Mouse (Mus musculus): Measurements from ENCODE around the gene Tmem131l.
"Not testable (repeated sequence)": the region's sequence is repeated elsewhere in the genome, so short reads cannot be mapped to it uniquely, and the experiment has no call there.

Tmem131l gene

GRCm38 (mm10) chr3:83915768-83916496 lies 124.0 kb downstream of the Tmem131l start:
- DNase-seq (ENCODE audit: low spot score in 2 of 2) = peak in 1 of 2 experiments; percentile 49

GRCm38 (mm10) chr3:83915102-83915501 lies 124.9 kb downstream of the Tmem131l start:
- no peak for DNase-seq (ENCODE audit: low spot score in 2 of 2)

- DNase-seq (ENCODE audit: low spot score in 2 of 2) = no peak
Measured at GRCm38 (mm10) chr3:83910707-83911106, 129.3 kb downstream of the Tmem131l start.

- DNase-seq (ENCODE audit: low spot score in 2 of 2) = no peak
Measured at GRCm38 (mm10) chr3:83906185-83906584, 133.8 kb downstream of the Tmem131l start.

DNA sequence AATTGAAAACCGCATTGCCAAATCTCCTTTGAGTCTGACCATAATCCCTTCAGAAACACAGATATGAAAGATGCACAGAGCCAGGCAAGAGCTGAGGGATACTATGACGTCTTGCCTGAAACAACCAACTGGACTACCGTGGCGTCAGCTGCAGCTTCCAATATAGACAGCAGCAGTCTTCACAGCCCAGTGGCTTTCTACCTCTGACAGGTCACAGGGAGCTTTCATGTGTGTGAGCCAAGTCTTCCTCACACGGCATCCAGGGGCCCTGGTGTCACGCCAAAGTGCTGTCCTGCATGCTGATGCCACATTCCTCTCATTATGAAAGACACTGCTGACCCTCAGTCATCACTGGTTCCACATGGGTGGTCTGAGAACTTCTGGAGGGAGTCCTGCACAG lies 134.8 kb downstream of the Tmem131l start:
- DNase-seq (ENCODE audit: low spot score in 2 of 2) = peak in 1 of 2 experiments; percentile 67

- DNase-seq (ENCODE audit: low spot score in 2 of 2) = peak in 1 of 2 experiments; percentile 31
Measured at GRCm38 (mm10) chr3:83904176-83904958, 135.6 kb downstream of the Tmem131l start.

DNA sequence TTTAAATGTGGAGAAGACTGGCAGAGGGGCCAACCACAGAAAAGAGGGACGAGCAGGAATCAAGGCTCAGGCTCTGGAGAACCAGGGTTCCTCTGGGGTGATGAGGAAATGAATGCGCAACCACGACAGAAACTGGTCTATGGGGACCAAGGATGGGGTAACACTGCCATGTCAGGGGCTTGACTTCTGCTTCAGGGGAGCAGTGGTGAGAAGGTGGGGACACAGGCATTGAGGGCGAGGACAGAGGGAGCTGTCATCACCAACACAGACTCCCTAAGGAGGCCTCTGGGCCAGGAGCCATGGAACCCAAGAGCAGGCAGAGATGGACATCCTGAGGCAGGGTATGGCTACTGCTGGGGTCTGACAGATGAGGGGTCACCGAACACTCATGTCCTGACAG lies 137.0 kb downstream of the Tmem131l start:
- DNase-seq (ENCODE audit: low spot score in 2 of 2) = no peak

- no peak for DNase-seq (ENCODE audit: low spot score in 2 of 2)
Measured at GRCm38 (mm10) chr3:83902459-83902858, 137.5 kb downstream of the Tmem131l start.

GRCm38 (mm10) chr3:83900756-83901373 lies 139.1 kb downstream of the Tmem131l start:
- no peak for DNase-seq (ENCODE audit: low spot score in 2 of 2)

DNA sequence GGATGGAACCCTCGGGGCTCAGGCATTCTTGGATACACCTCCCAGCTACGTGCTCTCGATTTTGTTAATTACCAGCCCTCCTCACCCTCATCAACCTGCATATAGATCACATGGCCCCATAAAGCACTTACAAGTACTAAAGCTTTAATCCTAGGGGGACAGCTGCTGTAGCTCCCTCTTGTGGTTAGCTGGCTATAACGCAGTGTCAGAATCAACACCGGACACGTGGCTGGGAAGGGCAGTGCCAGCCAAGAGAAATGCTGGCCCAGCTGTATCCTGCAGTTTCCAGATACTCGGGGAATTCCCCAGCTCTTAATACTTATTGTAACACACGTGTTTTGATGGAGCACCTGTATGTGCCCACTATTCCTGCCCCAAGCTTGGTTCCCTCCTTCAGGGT lies 140.4 kb downstream of the Tmem131l start:
- DNase-seq (ENCODE audit: low spot score in 2 of 2) = peak; percentile 46 to 51

GRCm38 (mm10) chr3:83898246-83898645 lies 141.7 kb downstream of the Tmem131l start:
- DNase-seq (ENCODE audit: low spot score in 2 of 2) = no peak

DNA sequence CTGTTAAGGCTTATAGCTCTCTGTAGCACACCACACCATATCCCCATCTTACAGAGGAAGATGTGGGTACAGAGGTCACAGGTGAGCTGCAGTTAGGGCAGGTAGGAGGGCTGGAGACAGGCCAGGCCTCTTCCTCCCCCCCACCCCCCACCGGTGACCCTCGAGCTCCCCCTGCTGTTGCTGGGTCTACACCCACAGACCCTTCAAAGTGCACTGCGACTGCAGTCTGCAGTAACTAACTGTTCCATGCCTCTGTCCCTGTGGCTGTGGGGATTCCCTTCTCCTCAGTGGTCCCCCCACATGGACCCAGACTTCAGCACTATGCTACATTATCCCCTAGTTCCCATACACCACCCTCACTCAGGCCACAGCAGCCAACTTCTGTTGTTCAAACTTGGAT lies 144.2 kb downstream of the Tmem131l start:
- no peak for DNase-seq (ENCODE audit: low spot score in 2 of 2)

- DNase-seq (ENCODE audit: low spot score in 2 of 2) = no peak
Measured at GRCm38 (mm10) chr3:83895111-83895510, 144.9 kb downstream of the Tmem131l start.

DNA sequence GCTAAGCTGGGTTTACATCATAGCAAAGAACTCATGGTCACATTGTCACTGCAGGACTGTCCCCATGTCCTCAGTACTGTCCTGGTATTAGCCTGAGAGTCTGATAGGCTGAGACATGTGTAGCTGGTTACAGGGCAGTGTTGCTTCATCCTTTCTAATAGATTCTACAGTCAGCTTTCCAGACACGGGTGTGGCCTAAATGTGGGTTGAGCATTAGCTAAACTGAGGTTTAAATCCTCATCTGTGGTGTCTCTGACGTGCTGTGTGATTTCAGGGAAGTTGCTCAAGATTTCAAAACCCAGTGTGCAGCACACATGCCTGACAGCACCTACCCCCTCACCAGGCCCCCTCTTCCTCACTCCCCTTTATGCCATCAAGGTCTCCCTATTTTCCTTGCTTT lies 154.8 kb downstream of the Tmem131l start:
- no peak for DNase-seq (ENCODE audit: low spot score in 2 of 2)

- not testable (repeated sequence) for DNase-seq (ENCODE audit: low spot score in 2 of 2)
Measured at GRCm38 (mm10) chr3:83879261-83880050, 160.5 kb downstream of the Tmem131l start.

DNA sequence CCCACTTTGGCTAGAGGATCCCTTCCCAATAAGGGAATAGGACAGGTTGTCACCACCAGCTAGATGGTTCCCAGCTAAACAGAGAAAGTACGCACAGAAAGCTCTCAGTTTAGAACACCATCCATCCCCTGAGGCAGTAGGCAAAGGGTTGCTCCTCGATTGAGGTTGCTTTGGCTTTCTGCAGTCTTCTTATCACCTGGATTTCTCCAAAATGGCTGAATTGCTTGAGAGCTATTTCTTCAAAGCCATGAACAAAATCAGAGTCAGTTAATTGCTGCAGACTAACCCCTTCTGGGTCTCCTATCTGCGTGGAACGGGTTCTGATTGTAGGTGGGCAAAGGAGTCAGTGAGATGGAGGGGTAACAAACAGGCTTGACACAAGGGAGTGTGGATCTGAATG lies 161.2 kb downstream of the Tmem131l start:
- DNase-seq (ENCODE audit: low spot score in 2 of 2) = no peak

GRCm38 (mm10) chr3:83876299-83876698 lies 163.7 kb downstream of the Tmem131l start:
- DNase-seq (ENCODE audit: low spot score in 2 of 2) = no peak

DNA sequence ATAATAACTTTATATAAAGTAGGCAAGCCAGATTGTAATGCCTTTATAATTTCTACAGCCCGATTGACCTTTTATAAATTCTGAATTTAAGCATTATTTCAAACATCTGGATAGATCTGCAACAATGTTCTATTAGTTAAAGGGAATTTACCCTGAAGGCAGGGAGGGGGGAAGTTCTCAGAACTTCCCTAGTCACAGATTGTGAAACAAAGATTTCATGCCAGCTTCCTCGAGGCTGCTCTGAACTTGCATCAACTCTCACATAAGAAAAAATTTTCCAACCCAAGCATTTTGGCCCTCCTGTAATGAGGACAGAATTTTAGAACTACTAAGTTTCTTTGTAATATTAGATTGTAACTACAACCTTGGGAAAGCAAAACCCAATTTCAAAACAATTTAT lies 164.9 kb downstream of the Tmem131l start:
- not testable (repeated sequence) for DNase-seq (ENCODE audit: low spot score in 2 of 2)

GRCm38 (mm10) chr3:83872853-83873252 lies 167.1 kb downstream of the Tmem131l start:
- not testable (repeated sequence) for DNase-seq (ENCODE audit: low spot score in 2 of 2)

DNA sequence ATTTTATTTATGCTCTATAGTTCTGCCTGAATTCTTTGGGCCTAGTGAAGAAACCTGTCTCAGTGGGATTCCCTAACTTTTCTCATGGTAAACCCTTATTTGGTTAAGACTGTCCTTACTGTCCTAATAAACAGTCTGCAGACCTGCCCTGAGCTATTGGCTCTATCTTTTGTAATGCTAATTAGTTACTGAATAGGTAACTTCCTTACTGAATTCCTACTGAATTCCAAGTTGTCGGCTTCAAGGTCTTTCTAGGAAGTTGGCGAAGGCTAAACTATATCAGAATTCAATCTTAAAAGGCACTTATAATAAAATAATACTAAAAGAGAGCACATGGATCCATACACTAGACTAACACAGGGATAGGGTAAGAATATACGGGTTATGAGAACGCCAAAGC lies 168.0 kb downstream of the Tmem131l start:
- DNase-seq (ENCODE audit: low spot score in 2 of 2) = not testable (repeated sequence)

GRCm38 (mm10) chr3:83871559-83871958 lies 168.4 kb downstream of the Tmem131l start:
- not testable (repeated sequence) for DNase-seq (ENCODE audit: low spot score in 2 of 2)

- DNase-seq (ENCODE audit: low spot score in 2 of 2) = no peak
Measured at GRCm38 (mm10) chr3:83869776-83870175, 170.2 kb downstream of the Tmem131l start.

Data from cerebellum, postnatal 4 days (tissue).